Mouse (Mus musculus) kidney, adult 2 months (tissue): ENCODE results near the gene Chid1. TPM values are rescaled to one million over a fixed set of nuclear protein-coding genes. Genes with fewer than 3 reads are reported as not detected.

Experiments used
- DNase-seq: peaks from one replicate; pipeline ENCODE4 v3.0.0; 2021
- H3K27ac ChIP-seq: fragments of 200-500 bp; 2 replicates; pipeline ENCODE4 v1.5.1; 2012; ENCODE audit warnings: low read depth, low read length, control low read depth, inconsistent platforms; ENCODE audit not compliant: insufficient read depth
- H3K27me3 ChIP-seq: fragments of 200-500 bp; replicated peaks from 2 replicates; pipeline ENCODE4 v1.6.1; 2012; ENCODE audit warnings: mild to moderate bottlenecking, moderate library complexity, low read length, inconsistent platforms; ENCODE audit not compliant: control insufficient read depth, insufficient read depth
- H3K36me3 ChIP-seq: fragments of 200-500 bp; 2 replicates; pipeline ENCODE4 v1.6.1; 2012; ENCODE audit warnings: mild to moderate bottlenecking, moderate library complexity, low read length, inconsistent platforms; ENCODE audit not compliant: control insufficient read depth, insufficient read depth
- H3K4me1 ChIP-seq: fragments of 200-500 bp; 2 replicates; pipeline ENCODE4 v1.6.1; 2011; ENCODE audit warnings: low read length; ENCODE audit not compliant: control insufficient read depth, insufficient read depth
- H3K4me3 ChIP-seq: fragments of 200-500 bp; 2 replicates; pipeline ENCODE4 v1.5.1; 2011; ENCODE audit warnings: mild to moderate bottlenecking, low read depth, low read length, control low read depth; ENCODE audit not compliant: insufficient read depth
- CTCF ChIP-seq: fragments of 200-500 bp; conservative IDR thresholded peaks from 2 replicates; pipeline ENCODE4 v1.5.1; 2011; ENCODE audit warnings: low read depth, mild to moderate bottlenecking, control low read depth, low read length, moderate library complexity, mixed read lengths; ENCODE audit not compliant: insufficient read depth, insufficient read length
- POLR2A ChIP-seq: fragments of 200-500 bp; IDR thresholded peaks from one replicate; pipeline ENCODE4 v1.6.1; 2011; ENCODE audit warnings: low read depth, low read length, control low read depth
- WGBS: fragments of 180-500 bp; shearing (Covaris S2); methylation state at CpG from one replicate; pipeline ENCODE4 v1.1.7; 2018; 5-methylcytosine and 5-hydroxymethylcytosine counted together
- polyA plus RNA-seq: library from polyadenylated mRNA; depleted of rRNA; stranded (reverse); fragments of >200 nt; gene quantifications from 2 replicates; pipeline ENCODE4 v1.2.3, GENCODE M21; 2012; rRNA removed

Gene Chid1
- 34.4 and 35.6 TPM in 2 replicates for polyA plus RNA-seq

GRCm38 (mm10) chr7:141539556-141540311 lies at the start of gene Chid1:
TSS of gene Chid1 (minus strand) at chr7:141539857.
- 1% methylated on average over 46 of the region's 46 CpGs for WGBS
- peak within 1 kb of the TSS; percentile 46 for H3K27ac ChIP-seq
- peak; percentile 99 for DNase-seq
- TF ChIP-seq CTCF (no peak), POLR2A (peak; percentile 92)
- H3K4me1 ChIP-seq: peaks cover 5% of the 10 kb centered on the region; the same call in 1 of the 2 replicates
- peak within 1 kb of the TSS; percentile 62 for H3K4me3 ChIP-seq
- no peaks in the 10 kb centered on the region for H3K27me3 ChIP-seq
- H3K36me3 ChIP-seq: no peaks in the 10 kb centered on the region

- Histone ChIP-seq H3K4me1 (peaks cover 34% of the 10 kb centered on the region), H3K4me3 (no peak overlapping the region), H3K27me3 (no peaks in the 10 kb centered on the region), H3K27ac (peak overlapping the region; percentile 55), H3K36me3 (peaks cover 3% of the 10 kb centered on the region; the same call in 1 of the 2 replicates)
- no peak for TF ChIP-seq POLR2A
- TF ChIP-seq CTCF: no peak
- WGBS: 50% methylated on average over 6 of the region's 6 CpGs
- peak; percentile 83 for DNase-seq
These were observed 49.2 kb upstream of the Chid1 start for GRCm38 (mm10) chr7:141588890-141589289.

- no peaks in the 10 kb centered on the region for H3K27me3 ChIP-seq
- 76% methylated on average over 1 of the region's 1 CpGs for WGBS
- no peak overlapping the region for H3K4me3 ChIP-seq
- peaks cover 34% of the 10 kb centered on the region for H3K4me1 ChIP-seq
- TF ChIP-seq CTCF: no peak
- TF ChIP-seq POLR2A: no peak
- no peak for DNase-seq
- peak overlapping the region; percentile 67; the same call in 1 of the 2 replicates for H3K27ac ChIP-seq
- H3K36me3 ChIP-seq: peaks cover 3% of the 10 kb centered on the region; the same call in 1 of the 2 replicates
These were observed 46.2 kb upstream of the Chid1 start for GRCm38 (mm10) chr7:141585881-141586280.

- 60% methylated on average over 4 of the region's 4 CpGs for WGBS
- TF ChIP-seq CTCF (no peak), POLR2A (no peak)
- Histone ChIP-seq H3K27me3 (no peaks in the 10 kb centered on the region), H3K27ac (no peak overlapping the region), H3K36me3 (peaks cover 3% of the 10 kb centered on the region; the same call in 1 of the 2 replicates), H3K4me3 (no peak overlapping the region), H3K4me1 (peaks cover 40% of the 10 kb centered on the region)
- DNase-seq: no peak
These were observed 45.6 kb upstream of the Chid1 start for GRCm38 (mm10) chr7:141585288-141585687.

GRCm38 (mm10) chr7:141584048-141584841 lies 44.6 kb upstream of the Chid1 start:
- no peaks in the 10 kb centered on the region for H3K27me3 ChIP-seq
- DNase-seq: peak; percentile 71
- TF ChIP-seq CTCF (0 out of 2 replicates have a peak, but pooled peaks have one; percentile 16), POLR2A (no peak)
- H3K4me3 ChIP-seq: no peak overlapping the region
- WGBS: 85% methylated on average over 5 of the region's 5 CpGs
- peaks cover 46% of the 10 kb centered on the region for H3K4me1 ChIP-seq
- no peaks in the 10 kb centered on the region; the same call in 1 of the 2 replicates for H3K36me3 ChIP-seq
- peak overlapping the region; percentile 66 for H3K27ac ChIP-seq

- WGBS: 30% methylated on average over 7 of the region's 7 CpGs
- Histone ChIP-seq H3K27ac (peak overlapping the region; percentile 87), H3K36me3 (no peaks in the 10 kb centered on the region; the same call in 1 of the 2 replicates), H3K27me3 (no peaks in the 10 kb centered on the region), H3K4me1 (peaks cover 43% of the 10 kb centered on the region), H3K4me3 (no peak overlapping the region)
- DNase-seq: peak; percentile 96
- no peak for TF ChIP-seq POLR2A
- no peak for TF ChIP-seq CTCF
These were observed 41.7 kb upstream of the Chid1 start for GRCm38 (mm10) chr7:141581323-141581722.
